Mouse (Mus musculus): ENCODE measurements around the gene Ugt1a7c.
"Not testable (repeated sequence)": the region's sequence is repeated elsewhere in the genome, so short reads cannot be mapped to it uniquely, and the experiment has no call there.

Gene Ugt1a7c

GRCm38 (mm10) chr1:88224029-88224776 lies 129.3 kb downstream of the Ugt1a7c start:
- DNase-seq (ENCODE audit: low spot score), result no peak

GRCm38 (mm10) chr1:88225301-88225700 lies 130.4 kb downstream of the Ugt1a7c start:
- DNase-seq (ENCODE audit: low spot score), result not testable (repeated sequence)

- DNase-seq (ENCODE audit: low spot score), result no peak
These were observed 130.9 kb downstream of the Ugt1a7c start for GRCm38 (mm10) chr1:88225741-88226140.

- DNase-seq (ENCODE audit: low spot score), result no peak
These were observed 132.0 kb downstream of the Ugt1a7c start, which contains the start of gene Mroh2a for GRCm38 (mm10) chr1:88226670-88227379. Gene Mroh2a, plus strand, starts transcription at chr1:88226986.

GRCm38 (mm10) chr1:88227482-88227881 lies 132.6 kb downstream of the Ugt1a7c start:
- no peak for DNase-seq (ENCODE audit: low spot score)

GRCm38 (mm10) chr1:88228121-88228520 lies 133.3 kb downstream of the Ugt1a7c start:
- DNase-seq (ENCODE audit: low spot score), result no peak

- DNase-seq (ENCODE audit: low spot score), result no peak
These were observed 134.7 kb downstream of the Ugt1a7c start for GRCm38 (mm10) chr1:88229566-88229965.

- DNase-seq (ENCODE audit: low spot score), result no peak
These were observed 135.1 kb downstream of the Ugt1a7c start for GRCm38 (mm10) chr1:88229986-88230385.

- no peak for DNase-seq (ENCODE audit: low spot score)
These were observed 135.6 kb downstream of the Ugt1a7c start for GRCm38 (mm10) chr1:88230421-88230820.

GRCm38 (mm10) chr1:88230981-88231802 lies 136.3 kb downstream of the Ugt1a7c start:
- DNase-seq (ENCODE audit: low spot score), result no peak

GRCm38 (mm10) chr1:88231803-88232499 lies 137.1 kb downstream of the Ugt1a7c start:
- no peak for DNase-seq (ENCODE audit: low spot score)

GRCm38 (mm10) chr1:88232664-88233380 lies 138.0 kb downstream of the Ugt1a7c start:
- no peak for DNase-seq (ENCODE audit: low spot score)

GRCm38 (mm10) chr1:88233421-88234247 lies 138.8 kb downstream of the Ugt1a7c start:
- DNase-seq (ENCODE audit: low spot score), result no peak

GRCm38 (mm10) chr1:88234248-88234610 lies 139.4 kb downstream of the Ugt1a7c start:
- no peak for DNase-seq (ENCODE audit: low spot score)

GRCm38 (mm10) chr1:88234646-88235045 lies 139.8 kb downstream of the Ugt1a7c start:
- DNase-seq (ENCODE audit: low spot score), result no peak

- no peak for DNase-seq (ENCODE audit: low spot score)
These were observed 140.4 kb downstream of the Ugt1a7c start for GRCm38 (mm10) chr1:88235046-88235893.

- no peak for DNase-seq (ENCODE audit: low spot score)
These were observed 141.1 kb downstream of the Ugt1a7c start for GRCm38 (mm10) chr1:88235894-88236415.

- DNase-seq (ENCODE audit: low spot score), result no peak
These were observed 142.4 kb downstream of the Ugt1a7c start for GRCm38 (mm10) chr1:88237311-88237710.

- no peak for DNase-seq (ENCODE audit: low spot score)
These were observed 143.9 kb downstream of the Ugt1a7c start for GRCm38 (mm10) chr1:88238771-88239170.
